Mouse (Mus musculus) megakaryocyte, adult 5-6 weeks (primary cell): ENCODE measurements around the gene Cys1. TPM values are rescaled to one million over a fixed set of nuclear protein-coding genes. Genes with fewer than 3 reads are reported as not detected.

Experiments
- ATAC-seq: 2 replicates; pipeline ENCODE4 v1.8.0; 2016; ENCODE audit warnings: mild to moderate bottlenecking, inconsistent platforms; ENCODE audit not compliant: poor library complexity, severe bottlenecking
- total RNA-seq, 2 experiments: library from RNA; stranded (forward) in 1 of 2; stranded (reverse) in 1 of 2; fragments of 153-499, 151-499 nt in 1 of 2; fragments of 221-1000, 200-1000 nt in 1 of 2; gene quantifications; 2 replicates each; pipeline versions ENCODE4 v1.2.3 to v1.2.4; 2015 to 2017

The Cys1 gene
- total RNA-seq, 2 experiments from 2014 or later, result not detected

DNA sequence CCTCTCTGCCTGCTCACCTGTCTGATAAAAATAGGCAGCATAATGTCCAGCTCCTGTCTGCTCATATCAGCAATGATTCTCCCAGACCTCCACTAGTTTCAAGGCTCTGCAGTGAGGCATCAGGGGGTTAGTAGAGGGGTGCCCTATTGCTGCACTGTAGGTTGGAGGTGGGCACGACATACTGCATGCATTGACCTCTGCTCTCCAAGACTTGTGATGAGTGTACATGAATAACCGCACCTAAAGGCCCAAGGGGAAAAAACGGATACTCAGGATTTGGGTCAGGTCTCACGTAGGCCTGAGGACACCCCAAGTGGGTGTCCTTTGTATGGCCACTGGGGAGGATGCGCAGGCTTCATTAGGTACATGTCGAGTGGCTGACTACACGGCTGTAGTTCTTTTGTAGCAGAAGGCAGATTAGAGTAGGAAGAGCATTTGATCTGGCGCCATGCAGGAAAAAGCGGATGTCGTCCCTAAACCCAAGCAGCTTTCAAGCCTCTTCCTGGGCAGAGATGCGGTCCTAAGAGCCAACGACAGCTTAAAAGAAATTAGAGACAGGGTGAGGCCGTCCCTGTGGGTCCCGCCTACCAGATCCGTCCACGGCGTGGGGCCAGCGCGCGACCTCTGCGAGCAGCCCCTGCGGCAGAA is 31.1 kb downstream of the Cys1 start:
- no peak for ATAC-seq

DNA sequence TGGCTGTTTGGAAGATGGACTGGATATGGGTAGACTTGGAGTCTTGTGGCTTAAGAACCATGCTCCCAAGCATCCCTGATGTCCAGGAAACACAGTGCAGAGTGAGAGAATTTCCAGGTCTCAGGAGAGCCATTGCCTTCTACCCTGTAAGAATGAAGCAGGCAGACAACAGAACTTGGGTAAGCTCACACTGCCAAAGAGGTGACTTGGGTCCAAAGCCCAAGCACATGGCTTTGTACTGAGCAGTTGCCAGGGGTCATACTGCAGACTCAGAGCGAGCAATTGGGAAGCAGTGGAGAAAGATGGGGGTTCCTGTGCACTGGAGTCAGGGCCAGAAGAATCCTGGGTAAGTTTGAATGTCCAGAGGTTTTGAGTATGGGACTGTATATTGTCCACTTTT is 33.5 kb downstream of the Cys1 start:
- no peak for ATAC-seq

DNA sequence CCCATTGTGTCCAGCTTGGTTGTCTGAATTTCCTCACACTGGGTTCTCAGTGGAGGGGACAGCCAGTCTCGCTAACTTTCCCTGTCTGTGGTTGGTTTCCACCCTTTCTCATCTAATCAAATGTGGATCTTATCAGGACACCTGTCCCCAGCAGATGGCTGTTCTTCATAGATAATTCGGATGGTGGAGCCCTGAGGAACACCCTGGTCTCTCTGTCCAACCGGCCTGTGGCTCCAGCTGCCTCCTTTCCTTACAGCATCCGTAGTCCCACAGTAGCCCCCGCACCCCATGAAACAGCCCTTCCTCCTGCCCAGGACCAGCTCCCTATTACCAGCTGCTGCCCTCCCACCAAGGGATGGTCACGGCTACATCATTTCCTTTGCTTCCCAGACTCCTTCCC is 35.7 kb downstream of the Cys1 start:
- ATAC-seq, result no peak

DNA sequence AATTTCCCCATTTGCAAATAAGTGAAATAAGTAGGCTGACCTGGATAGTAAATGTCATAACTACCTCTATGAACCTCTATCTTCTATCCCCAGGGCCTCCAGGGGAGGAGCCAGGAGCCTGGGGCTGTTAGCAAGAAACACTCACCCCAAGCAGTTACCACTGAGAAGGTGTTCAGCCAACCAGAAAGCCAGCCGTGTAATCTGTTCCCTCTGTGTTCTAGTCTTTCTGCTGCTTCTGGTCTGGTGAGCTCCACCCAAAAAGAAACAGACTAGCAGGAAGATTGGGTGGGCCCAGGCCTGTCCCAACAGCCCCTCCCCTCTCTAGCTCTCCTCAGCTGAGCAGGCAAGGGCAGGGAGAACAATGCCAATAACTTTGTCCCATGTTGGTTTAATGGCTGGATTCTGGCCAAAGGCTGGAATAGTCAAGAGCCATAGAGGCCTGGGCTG is 37.5 kb downstream of the Cys1 start:
- ATAC-seq, result peak; percentile 37

DNA sequence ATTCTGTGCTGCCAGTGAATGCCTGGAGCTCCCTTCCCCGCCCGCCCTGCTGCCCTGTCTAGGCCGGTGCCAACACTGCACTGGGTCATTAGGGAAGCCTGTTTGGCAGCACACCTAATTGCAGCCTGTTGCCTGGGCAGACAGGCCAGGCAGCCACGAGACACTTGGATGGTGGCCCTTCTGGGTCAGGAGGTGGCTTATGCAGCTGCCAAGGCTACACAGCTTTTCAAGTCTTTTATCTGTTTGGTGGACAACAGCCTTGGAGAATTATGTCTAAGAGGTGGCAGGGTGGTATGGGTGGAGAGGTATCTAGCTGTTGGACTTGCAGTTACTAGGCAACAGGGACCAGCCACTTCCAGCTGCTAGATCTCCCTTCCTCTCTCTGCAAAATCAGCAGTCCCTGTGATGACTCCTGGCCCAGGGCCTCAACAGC is 39.2 kb downstream of the Cys1 start:
- no peak for ATAC-seq

DNA sequence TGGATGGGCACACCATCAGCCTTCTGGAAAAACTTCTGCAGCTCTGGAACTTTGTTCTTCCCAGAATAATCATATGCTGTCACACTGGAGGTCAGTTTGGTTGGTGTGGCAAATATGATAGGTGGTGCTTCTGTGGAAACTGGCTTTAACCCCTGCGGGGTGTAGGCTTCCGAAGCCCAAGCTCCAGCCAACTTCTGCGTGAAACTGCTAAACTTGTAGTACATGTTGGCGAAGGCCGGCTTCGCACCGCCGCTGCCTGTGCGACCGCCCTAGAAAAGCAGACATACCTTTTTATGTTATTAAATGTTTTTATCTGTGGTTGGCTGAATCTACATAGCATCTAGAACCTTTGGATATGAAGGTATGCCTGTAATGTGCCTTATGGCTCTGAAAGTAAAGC is 42.8 kb downstream of the Cys1 start:
- ATAC-seq, result peak; percentile 67

DNA sequence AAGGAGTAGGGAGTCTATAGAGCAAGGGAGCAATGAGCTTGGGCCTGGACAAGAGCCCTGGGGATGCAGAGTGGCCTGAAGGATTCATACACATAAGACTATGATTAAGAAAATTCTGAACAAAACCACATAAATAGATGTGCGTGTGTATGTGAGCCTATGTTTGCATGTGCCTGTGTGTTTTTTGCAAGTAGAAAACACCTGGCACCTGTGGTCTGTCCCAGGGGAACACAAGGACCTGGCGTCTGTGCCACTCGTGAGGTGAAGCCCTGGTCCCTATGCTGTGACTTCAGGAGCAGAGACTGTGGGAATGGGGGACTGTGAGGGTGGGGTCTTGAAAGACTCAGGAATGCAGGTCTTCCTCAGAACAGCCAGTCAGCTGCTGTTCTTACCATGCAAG is 47.0 kb downstream of the Cys1 start:
- no peak for ATAC-seq

DNA sequence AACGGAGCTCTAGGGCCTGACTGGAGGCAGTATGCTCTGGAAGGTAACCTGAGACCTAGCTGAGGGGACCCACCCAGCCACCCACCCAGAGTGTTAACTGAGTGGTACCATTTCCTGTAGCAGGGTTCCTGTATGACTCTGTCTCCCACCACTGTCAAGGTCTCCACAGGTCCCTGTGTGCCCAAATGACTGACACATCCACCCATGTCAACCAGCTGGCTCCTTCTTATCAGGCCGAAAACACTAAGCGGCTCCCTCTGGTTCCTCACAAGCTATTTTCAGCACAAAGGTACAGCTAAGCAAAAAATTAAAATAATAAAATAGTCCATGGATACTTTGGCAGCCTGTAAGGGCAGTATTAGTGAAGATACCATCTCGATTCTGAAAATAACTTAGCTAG is 47.4 kb downstream of the Cys1 start:
- no peak for ATAC-seq

DNA sequence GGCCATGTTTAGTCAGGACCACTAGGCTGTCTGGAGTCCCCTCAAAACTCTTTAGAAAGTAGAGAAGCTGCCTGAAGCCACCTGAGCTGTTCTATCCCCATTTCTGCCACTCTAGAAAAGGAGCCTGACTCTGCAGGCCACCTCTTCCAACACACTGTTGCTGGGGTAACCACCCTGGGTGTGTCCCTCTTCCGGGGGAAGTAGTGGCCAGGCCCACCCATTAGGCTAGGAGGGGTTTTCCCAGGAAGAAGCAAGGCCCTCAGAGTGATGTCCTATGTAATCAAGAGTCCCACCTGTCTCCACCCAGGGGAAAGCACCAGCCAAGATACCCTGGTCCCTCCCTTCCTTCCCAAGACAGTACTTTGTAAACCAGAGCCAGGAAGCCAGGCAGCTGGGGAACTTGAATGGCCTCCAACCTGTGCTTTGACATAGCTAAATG is 47.8 kb downstream of the Cys1 start:
- peak; percentile 28; the same call in 1 of the 2 replicates for ATAC-seq

DNA sequence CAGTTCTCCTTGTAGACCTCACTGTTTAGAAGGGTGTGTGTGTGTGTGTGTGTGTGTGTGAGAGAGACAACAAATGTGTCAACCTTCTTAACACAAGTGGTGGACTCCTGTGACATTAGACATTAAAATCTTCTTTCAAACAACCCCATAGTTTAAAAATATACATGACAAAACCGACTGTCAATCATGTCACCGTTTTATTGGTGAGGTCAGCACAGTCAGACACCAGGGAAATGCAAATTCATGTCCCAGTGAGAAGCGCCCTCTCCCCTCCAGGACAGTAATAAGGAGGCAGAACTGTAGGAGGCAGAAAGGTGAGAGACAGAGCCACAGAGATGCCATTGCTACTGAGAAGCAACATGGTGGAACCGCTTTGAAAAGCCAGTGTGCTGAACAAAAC is 49.2 kb downstream of the Cys1 start:
- ATAC-seq, result no peak

DNA sequence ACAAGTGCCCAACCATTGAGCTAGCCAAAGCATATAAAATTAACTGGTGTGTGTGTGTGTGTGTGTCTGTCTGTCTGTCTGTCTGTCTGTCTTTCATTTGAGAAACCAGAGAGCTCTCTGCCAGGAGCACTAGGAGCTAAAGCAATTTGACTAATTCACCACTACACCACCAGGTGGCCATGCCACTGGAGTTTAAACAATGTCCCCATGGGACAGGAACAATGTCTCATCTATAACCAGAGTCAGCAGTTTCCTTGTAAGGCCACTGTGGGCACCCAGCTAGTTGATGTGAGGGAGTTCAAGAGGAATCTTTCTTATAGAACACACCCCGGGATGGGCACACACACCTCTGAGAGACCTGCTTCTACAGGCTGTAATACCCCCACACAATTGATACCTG is 51.4 kb downstream of the Cys1 start:
- ATAC-seq, result peak; percentile 57

DNA sequence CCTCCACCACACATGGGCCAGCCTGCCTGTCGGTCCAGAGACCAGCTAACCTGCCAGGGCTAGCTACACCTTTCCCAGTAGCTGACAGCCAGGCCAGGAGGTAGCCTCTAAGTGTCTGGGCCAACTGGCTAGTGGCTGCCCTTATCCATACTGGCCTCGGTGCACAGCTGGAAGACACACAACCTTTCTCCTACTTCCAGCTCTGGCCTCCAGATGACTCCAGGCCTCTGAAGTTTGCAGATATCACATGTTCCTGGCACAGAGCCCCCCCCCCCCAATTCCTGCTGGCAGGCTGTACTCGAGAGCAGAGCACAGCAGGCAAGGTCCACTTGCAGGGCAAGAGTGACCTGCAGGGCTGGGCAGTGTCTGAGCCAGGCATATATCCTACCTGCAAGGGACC is 54.4 kb downstream of the Cys1 start:
- no peak for ATAC-seq

DNA sequence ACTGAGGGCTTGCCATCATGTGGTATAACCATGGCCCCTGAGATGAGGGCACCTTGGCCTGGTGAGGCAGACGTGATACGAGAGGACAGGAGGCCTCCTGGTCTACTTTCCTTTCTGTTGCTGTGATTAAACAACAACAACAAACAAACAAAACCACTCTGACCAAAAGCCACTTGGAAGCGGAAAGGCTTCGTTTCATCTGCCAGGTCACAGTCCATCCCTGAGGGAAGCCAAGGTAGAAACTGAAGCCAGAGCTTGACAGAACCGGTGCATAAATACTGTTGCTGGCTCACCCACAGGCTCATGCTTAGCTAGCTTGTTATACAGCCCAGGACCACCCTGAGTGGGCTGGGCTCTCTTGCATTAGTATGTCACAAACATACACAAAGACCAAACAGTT is 55.2 kb downstream of the Cys1 start:
- ATAC-seq, result no peak

DNA sequence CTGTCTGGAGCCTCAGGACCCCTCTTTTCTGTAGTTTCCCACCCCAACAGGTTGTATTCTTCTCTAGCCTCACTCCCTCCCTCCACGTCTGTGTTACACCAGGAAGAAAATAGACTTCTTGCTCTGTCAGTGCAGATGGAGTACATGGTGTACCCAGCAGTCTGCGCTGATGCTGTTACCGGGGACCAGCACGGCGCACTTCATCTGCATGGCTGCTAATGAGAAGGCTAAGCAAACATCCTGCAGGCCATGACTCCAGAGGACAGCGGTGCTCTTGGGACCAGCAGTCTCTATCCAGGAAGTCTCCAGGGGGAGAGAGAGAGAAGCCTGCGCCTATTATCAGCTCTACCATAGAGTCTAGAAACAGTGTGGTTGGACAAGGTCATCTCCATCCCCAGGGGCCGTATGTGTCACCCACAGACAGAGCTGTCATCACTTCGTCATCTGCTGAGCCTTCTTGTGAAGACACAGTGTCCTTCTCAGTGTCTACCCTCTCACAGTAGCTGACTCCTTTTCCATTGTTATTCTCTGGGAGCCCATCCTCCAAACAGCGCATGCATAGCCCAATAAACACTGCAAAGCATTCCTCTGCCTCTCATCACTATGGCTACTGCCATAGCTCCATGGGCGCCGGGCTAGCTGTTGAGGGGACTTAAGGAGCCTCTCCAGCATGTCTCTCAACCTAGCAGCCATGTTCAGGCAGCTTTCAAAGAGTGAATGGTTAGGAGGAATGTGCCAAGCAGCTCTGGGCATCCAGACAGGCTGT is 57.9 kb downstream of the Cys1 start:
- ATAC-seq, result no peak

DNA sequence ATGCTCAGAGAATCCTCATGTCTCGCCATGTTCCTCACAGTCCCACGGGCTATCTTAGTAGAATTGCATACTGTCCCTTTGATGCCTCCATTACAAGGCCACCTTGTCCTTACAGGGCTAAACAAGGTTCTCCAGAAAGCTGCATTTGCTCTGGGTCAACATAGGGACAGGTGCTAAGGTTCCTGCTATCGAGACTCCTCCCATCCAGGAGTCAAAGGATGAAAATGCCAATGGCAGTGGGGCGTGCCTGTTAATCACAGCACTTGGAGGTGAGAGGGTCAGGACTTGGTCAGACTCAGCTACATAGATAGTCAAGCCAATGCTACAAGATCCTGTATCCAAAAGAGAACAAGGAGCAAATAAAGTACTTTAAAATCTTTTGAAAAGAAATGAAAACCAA is 62.2 kb downstream of the Cys1 start:
- no peak for ATAC-seq

Other genes with a start within 250 kb of the Cys1 start
- gene Taf1b, start 183.5 kb downstream of the Cys1 start, total RNA-seq (2015), result 29.2 and 32.6 TPM in 2 replicates
- 36.5 and 47.2 TPM in 2 replicates for gene Taf1b, start 183.5 kb downstream of the Cys1 start, total RNA-seq (2017)
- 0.22 and 0.52 TPM in 2 replicates for gene Grhl1, start 109.5 kb downstream of the Cys1 start, total RNA-seq (2015)
- 0.37 and 0.57 TPM in 2 replicates for gene Grhl1, start 109.5 kb downstream of the Cys1 start, total RNA-seq (2017)
- gene Klf11, start 30.5 kb downstream of the Cys1 start, total RNA-seq (2015), result 7.7 and 9.6 TPM in 2 replicates
- gene Klf11, start 30.5 kb downstream of the Cys1 start, total RNA-seq (2017), result 7.9 and 9.2 TPM in 2 replicates
- gene Rrm2, start 26.4 kb upstream of the Cys1 start, total RNA-seq (2015), result 157 TPM in 2 replicates
- 134 and 135 TPM in 2 replicates for gene Rrm2, start 26.4 kb upstream of the Cys1 start, total RNA-seq (2017)
- gene Mboat2, start 149.1 kb upstream of the Cys1 start, total RNA-seq (2015), result 0.18 and 1.2 TPM in 2 replicates
- 1.1 and 1.4 TPM in 2 replicates for gene Mboat2, start 149.1 kb upstream of the Cys1 start, total RNA-seq (2017)